Mouse (Mus musculus) lung, postnatal 14 days (tissue): ENCODE results near the gene Gm49366.
"Not testable (repeated sequence)": the region's sequence is repeated elsewhere in the genome, so short reads cannot be mapped to it uniquely, and the experiment has no call there.

Source experiments
- DNase-seq: peaks from one replicate; pipeline ENCODE4 v3.0.0; 2021

Gene Gm49366

DNA sequence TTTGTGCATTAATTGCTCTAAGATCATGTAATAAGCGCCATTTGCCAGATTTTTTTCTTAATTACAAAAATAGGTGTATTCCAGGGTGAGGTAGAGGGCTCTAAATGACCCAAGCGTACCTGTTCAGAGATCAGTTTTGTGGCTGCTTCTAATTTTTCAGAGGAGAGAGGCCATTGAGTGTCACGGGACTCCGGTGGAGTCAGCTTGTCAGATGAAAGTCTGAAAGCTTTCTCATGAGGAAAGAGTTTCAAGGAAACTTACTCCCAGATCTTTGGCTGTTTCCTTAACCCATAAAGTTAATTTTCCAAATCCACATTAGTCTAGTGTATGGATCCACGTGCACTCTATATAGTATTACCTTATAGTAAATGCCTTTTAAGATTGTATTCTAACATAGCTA lies 55.9 kb downstream of the Gm49366 start:
- not testable (repeated sequence) for DNase-seq

DNA sequence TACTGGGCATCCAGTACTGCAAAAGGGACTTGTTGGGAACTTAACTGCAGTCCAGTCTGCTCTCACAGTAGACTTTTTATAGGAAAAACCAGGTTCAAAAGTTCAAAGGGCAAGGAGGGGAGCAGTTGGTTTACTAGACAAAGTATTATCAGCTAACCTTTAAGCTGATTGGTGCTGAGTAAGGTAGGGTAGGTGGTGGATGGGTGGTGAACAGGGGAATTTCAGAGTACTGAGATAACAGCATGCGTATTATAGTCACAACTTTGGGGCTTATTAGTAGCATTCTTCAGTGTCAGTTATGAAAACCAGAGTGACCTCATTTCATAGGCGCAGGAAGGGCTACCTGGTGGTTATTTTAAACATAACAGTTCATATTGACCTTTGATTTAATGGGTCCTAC lies 60.9 kb downstream of the Gm49366 start:
- no peak for DNase-seq

DNA sequence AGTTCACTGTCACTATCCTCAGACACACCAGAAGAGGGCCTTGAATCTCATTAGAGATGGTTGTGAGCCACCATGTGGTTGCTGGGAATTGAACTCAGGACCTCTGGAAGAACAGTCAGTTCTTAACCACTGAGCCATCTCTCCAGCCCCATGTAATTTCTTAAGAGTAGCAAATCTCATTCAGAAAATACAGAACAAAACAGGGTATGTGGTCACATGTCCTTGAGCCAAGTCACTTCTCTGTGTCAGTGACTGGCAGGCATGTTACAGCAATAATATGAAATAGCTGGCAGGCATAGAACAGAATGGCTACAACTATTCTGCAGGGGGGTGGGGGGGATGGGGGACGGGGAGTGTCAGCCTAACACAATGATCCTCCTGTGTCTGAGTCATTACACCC lies 61.3 kb downstream of the Gm49366 start:
- DNase-seq = no peak

DNA sequence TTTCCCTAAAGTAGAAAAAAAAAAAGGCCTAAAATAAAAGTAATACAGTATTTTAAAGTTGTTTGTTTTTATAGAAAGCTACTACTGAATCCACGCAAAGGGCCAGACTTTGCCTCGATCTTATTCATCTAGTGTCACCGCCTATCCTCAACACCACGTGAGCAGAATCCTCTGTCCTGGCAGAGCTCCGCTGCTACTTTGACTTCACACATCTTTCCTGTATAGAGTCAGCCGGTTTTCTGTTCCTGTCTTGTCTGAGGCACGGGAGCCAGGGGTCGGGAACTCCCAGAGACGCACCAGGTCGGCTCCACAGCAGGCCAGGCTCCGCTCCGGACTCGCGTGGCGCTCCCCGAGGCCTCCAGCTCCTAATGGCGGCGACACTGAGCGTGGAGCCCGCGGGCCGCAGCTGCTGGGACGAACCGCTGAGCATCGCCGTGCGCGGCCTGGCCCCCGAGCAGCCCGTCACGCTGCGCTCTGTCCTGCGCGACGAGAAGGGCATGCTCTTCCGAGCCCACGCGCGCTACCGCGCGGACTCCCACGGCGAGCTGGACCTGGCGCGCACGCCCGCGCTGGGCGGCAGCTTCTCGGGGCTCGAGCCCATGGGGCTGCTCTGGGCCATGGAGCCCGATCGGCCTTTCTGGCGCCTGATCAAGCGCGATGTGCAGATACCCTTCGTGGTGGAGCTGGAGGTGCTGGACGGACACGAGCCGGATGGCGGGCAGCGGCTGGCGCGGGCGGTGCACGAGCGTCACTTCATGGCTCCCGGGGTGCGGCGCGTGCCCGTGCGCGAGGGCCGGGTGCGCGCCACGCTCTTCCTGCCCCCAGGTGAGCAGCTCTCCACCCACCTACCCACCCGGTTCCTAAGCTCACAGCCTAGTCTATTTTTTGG lies 62.1 kb downstream of the Gm49366 start, which contains the start of gene Acot6:
Gene Acot6 (plus strand): TSS at position 51 of the 889 bp plus-strand sequence.
- DNase-seq = peak; percentile 38

DNA sequence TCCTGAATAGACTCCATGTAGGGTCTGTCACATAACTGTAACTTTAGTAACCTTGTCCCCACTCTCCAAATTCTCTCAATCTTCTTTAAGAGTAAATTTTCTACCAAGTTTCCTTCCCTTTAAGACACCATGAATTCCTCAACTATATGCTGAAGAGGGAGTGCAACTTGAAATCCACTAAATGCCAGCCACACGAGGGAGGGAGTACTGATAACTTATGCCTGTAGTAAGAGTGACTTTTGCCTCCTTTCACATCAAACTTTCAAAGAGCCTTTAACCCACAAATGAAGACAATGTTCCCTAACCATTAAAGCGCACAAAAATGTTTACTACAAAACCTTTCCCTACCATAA lies 62.7 kb downstream of the Gm49366 start:
- DNase-seq = no peak

DNA sequence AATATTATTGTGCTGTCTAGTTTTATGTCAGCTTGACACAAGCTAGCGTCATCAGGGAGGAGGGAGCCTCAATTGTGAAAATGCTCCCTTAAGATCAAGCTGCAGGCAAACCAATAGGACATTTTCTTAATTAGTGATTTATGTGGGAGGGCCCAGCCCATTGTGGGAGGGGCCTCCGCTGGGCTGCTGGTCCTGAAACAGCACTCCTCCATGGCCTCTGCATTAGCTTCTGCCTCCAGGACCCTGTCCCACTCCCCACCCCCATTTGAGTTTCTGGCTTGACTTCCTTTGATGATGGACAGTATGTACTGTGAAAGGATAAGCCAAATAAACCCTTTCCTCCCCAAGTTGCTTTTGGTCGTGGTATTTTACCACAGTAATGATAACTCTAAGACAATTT lies 68.3 kb downstream of the Gm49366 start:
- no peak for DNase-seq

DNA sequence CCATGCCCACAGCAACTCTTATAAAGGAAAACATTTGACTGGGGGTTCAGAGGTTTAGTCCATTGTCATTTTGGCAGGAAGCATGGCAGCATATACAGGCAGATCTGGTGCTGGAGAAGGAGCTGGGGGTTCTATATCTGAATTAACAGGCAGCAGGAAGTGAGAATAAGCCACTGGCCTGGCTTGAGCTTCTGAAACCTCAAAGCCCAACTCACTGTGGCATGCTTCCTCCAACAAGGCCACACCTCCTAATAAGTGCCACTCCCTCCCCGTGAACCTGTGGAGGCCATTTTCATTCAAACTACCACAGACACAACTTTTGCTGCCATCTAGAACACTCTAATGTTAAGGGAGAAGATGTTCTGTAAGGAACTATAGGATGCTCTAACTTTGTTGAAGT lies 69.0 kb downstream of the Gm49366 start:
- no peak for DNase-seq
